Mouse (Mus musculus): ENCODE data around the gene Mlf2. TPM values are rescaled to one million over a fixed set of nuclear protein-coding genes. Genes with fewer than 3 reads are reported as not detected.

Gene Mlf2
- polyA plus RNA-seq, 1 experiment from 2014 or later = 396 TPM

DNA sequence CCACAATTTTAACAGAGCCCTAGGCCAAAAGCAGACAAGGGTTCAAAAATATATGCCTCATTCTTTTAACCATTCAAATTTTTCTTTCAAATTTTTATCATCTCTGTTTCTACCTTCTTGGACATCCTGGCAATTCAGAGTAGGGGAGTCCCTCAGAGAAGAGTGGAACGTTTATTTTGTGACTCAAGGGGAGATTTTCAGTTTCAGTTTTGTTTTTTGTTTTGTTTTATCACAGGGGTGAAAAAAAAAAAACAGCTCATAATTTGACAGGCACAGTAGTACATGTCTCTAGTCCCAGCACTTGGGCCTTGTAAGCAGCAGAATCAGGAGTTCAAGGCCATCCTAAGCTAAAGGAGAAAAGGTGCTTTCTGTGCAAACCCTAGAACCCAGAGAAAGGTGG is 23.4 kb upstream of the Mlf2 start:
- ATAC-seq (ENCODE audit: low FRiP score, low TSS enrichment) = no peak

DNA sequence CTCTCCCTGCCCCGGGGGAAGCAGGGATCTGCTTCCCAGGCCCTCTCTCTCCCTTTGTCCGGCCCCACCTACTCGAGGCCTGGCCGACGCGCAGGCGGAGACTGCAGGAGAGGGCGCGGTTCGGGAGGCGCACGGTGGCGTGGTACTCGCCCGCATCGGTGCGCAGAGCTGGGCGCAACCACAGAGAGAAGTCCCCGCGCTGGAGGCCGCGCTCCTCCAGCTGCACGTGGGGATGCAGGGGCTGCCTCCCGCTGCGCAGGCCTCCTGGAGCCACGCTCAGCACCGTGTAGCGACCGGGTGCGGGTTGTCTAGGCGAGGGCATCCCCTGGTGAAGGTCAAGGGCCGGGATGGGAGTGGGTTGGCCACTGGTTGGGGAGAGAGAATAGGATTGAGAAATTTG is 21.2 kb upstream of the Mlf2 start:
- H3K9ac ChIP-seq (ENCODE audit: low read depth, low read length) = peak overlapping the region; percentile 38
- H3K4me1 ChIP-seq (ENCODE audit: control insufficient read depth, insufficient read depth, low read length) = peaks cover 24% of the 10 kb centered on the region; the same call in 1 of the 2 replicates
- H3K4me2 ChIP-seq (replicated peaks; ENCODE audit: low read depth, low read length) = peak overlapping the region; percentile 44
- peak overlapping the region; percentile 19; the same call in 1 of the 2 replicates for H3K4me3 ChIP-seq (ENCODE audit: low read length)
- H3K27ac ChIP-seq (ENCODE audit: low read depth, low read length) = no peak overlapping the region
- WGBS = 4% methylated on average over 25 of the region's 32 CpGs
- peak; percentile 28; the same call in 1 of the 2 replicates for ATAC-seq (ENCODE audit: low FRiP score, low TSS enrichment)
- no peaks in the 10 kb centered on the region for H3K9me3 ChIP-seq (ENCODE audit: control insufficient read depth, low read length)
- 0 out of 2 replicates have a peak, but pooled peaks cover 3% of the 10 kb centered on the region for H3K27me3 ChIP-seq (ENCODE audit: control insufficient read depth, insufficient read depth, low read length)
- H3K36me3 ChIP-seq (ENCODE audit: control insufficient read depth, insufficient read depth, low read length) = peaks cover 22% of the 10 kb centered on the region

More for the DNA sequence above, 23.4 kb upstream of the Mlf2 start:
- Histone ChIP-seq H3K4me3 (ENCODE audit: low read length) (no peak overlapping the region), H3K9me3 (ENCODE audit: control insufficient read depth, low read length) (no peaks in the 10 kb centered on the region), H3K27ac (ENCODE audit: low read depth, low read length) (no peak overlapping the region), H3K27me3 (ENCODE audit: control insufficient read depth, insufficient read depth, low read length) (0 out of 2 replicates have a peak, but pooled peaks cover 3% of the 10 kb centered on the region), H3K4me2 (replicated peaks; ENCODE audit: low read depth, low read length) (no peak overlapping the region), H3K36me3 (ENCODE audit: control insufficient read depth, insufficient read depth, low read length) (no peaks in the 10 kb centered on the region; the same call in 1 of the 2 replicates), H3K9ac (ENCODE audit: low read depth, low read length) (no peak overlapping the region), H3K4me1 (ENCODE audit: control insufficient read depth, insufficient read depth, low read length) (peaks cover 24% of the 10 kb centered on the region)
- 95% methylated on average over 1 of the region's 1 CpGs for WGBS

DNA sequence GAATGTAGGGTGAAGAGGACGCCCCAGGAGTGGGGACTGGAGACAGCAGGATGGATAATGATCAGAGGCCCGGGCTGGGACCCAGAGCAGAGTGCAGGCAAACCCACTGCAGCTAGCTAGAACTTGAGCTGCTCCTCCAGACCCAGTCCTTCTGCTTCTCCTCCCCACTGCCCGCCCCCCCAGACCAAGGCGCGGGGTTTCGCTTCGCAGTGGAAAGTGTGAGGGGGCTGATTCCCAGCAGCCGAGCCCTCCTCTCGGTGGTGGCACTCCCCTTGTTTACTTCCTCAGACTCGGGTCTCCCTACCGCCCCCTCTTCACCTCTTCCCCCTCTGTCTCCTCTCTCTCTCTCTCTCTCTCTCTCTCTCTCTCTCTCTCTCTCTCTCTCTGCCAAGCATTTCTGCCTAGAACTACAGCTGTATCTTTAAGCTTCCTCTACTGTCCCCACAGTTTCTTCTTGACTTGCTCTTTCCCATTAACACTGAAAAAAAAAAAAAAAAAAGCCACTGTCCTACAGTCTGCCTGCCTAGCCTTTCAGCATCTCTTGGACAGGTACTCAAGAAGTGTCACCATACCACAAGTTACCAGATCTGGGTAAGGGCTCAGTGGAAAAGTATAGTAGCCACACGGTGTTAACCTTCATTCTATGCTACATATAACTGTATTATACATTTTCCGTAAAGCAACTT is 19.5 kb upstream of the Mlf2 start, which contains the start of gene Lag3:
Gene Lag3 (minus strand): TSS at position 173 of the 686 bp plus-strand sequence.
- WGBS = 20% methylated on average over 11 of the region's 13 CpGs
- Histone ChIP-seq H3K9me3 (ENCODE audit: control insufficient read depth, low read length) (no peaks in the 10 kb centered on the region), H3K4me3 (ENCODE audit: low read length) (no peak within 1 kb of the TSS), H3K27ac (ENCODE audit: low read depth, low read length) (no peak within 1 kb of the TSS), H3K36me3 (ENCODE audit: control insufficient read depth, insufficient read depth, low read length) (peaks cover 22% of the 10 kb centered on the region), H3K4me1 (ENCODE audit: control insufficient read depth, insufficient read depth, low read length) (peaks cover 32% of the 10 kb centered on the region), H3K4me2 (replicated peaks; ENCODE audit: low read depth, low read length) (no peak within 1 kb of the TSS; the same call in 1 of the 2 replicates), H3K9ac (ENCODE audit: low read depth, low read length) (no peak within 1 kb of the TSS), H3K27me3 (ENCODE audit: control insufficient read depth, insufficient read depth, low read length) (0 out of 2 replicates have a peak, but pooled peaks cover 3% of the 10 kb centered on the region)
- no peak for ATAC-seq (ENCODE audit: low FRiP score, low TSS enrichment)

DNA sequence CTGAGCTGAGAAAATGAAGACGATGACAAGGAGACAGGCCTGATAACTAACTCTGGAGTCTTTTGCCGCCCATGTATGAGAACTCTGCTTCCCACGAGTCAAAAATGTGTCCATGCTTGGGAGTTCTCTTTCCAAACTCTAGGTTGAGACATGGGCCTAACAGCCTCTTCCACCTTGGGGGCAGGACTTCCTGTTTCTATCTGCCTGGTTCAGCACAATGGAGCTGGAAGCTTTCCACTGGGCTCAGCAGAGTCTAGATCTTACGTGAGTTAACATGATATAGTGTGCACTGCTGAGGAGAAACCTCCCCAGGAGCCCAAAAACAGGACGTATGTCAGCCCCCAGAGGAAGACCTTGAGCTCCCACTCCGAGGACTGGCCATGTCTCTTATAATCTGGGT is 18.0 kb upstream of the Mlf2 start:
- Histone ChIP-seq H3K4me1 (ENCODE audit: control insufficient read depth, insufficient read depth, low read length) (peaks cover 34% of the 10 kb centered on the region), H3K36me3 (ENCODE audit: control insufficient read depth, insufficient read depth, low read length) (peaks cover 22% of the 10 kb centered on the region), H3K4me3 (ENCODE audit: low read length) (no peak overlapping the region), H3K4me2 (replicated peaks; ENCODE audit: low read depth, low read length) (no peak overlapping the region), H3K27ac (ENCODE audit: low read depth, low read length) (no peak overlapping the region), H3K9ac (ENCODE audit: low read depth, low read length) (no peak overlapping the region), H3K27me3 (ENCODE audit: control insufficient read depth, insufficient read depth, low read length) (0 out of 2 replicates have a peak, but pooled peaks cover 3% of the 10 kb centered on the region), H3K9me3 (ENCODE audit: control insufficient read depth, low read length) (no peaks in the 10 kb centered on the region)
- WGBS = 60% methylated on average over 6 of the region's 6 CpGs
- no peak for ATAC-seq (ENCODE audit: low FRiP score, low TSS enrichment)

DNA sequence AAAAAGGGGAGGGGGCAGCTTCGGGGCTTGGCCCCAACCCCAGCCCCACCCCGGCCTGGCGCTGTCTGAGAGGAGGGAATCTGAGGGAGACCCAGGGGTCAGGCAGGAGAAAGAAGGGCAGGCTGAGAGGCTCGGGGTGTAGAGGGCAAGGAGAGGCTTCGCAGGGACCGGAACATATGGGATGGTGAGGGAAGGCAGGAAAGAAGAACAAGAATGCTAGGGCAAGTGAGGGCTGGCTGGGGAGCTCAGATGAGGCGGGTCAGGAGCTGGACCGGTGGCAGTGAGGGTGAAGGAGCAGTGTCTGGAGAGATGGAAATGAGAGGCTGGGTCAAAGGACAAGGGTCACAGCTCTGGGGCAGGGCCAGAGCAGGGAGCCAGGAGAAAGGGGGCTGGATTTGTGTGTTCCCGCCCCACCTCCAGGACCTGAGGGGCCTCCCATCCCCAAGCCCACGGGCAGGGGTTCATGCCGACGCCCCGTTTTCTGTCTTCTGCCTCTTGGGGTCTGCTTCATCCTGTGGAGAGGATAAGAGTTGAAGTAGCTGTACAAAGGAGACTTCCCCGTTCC is 17.4 kb upstream of the Mlf2 start:
- 73% methylated on average over 14 of the region's 14 CpGs for WGBS
- Histone ChIP-seq H3K36me3 (ENCODE audit: control insufficient read depth, insufficient read depth, low read length) (peaks cover 22% of the 10 kb centered on the region), H3K9me3 (ENCODE audit: control insufficient read depth, low read length) (no peaks in the 10 kb centered on the region), H3K9ac (ENCODE audit: low read depth, low read length) (no peak overlapping the region), H3K4me3 (ENCODE audit: low read length) (no peak overlapping the region), H3K27me3 (ENCODE audit: control insufficient read depth, insufficient read depth, low read length) (0 out of 2 replicates have a peak, but pooled peaks cover 3% of the 10 kb centered on the region), H3K4me2 (replicated peaks; ENCODE audit: low read depth, low read length) (no peak overlapping the region), H3K4me1 (ENCODE audit: control insufficient read depth, insufficient read depth, low read length) (peaks cover 40% of the 10 kb centered on the region), H3K27ac (ENCODE audit: low read depth, low read length) (no peak overlapping the region)
- no peak for ATAC-seq (ENCODE audit: low FRiP score, low TSS enrichment)

DNA sequence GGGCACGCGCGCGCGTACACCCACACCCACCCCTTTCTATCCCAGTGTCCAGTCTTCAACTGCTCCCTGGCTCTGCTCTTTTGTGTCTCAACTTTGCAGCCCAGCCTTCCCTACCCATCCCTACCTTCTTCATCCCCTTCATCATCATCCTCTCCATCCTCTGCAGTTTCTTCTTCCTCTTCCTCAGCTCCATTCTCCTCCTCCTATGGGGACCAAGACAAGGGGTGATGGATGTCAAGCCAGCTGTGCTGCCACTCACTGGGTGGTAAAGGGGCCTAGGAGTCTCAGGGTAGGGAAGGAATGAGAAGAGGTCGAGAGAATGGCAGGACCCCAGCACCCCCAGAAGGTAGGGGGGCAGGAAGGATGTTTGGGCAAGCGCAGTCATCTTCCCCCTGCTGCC is 16.7 kb upstream of the Mlf2 start:
- Histone ChIP-seq H3K9me3 (ENCODE audit: control insufficient read depth, low read length) (no peaks in the 10 kb centered on the region), H3K27me3 (ENCODE audit: control insufficient read depth, insufficient read depth, low read length) (0 out of 2 replicates have a peak, but pooled peaks cover 3% of the 10 kb centered on the region), H3K4me1 (ENCODE audit: control insufficient read depth, insufficient read depth, low read length) (peaks cover 44% of the 10 kb centered on the region), H3K36me3 (ENCODE audit: control insufficient read depth, insufficient read depth, low read length) (peaks cover 22% of the 10 kb centered on the region), H3K27ac (ENCODE audit: low read depth, low read length) (no peak overlapping the region), H3K4me3 (ENCODE audit: low read length) (no peak overlapping the region), H3K4me2 (replicated peaks; ENCODE audit: low read depth, low read length) (no peak overlapping the region), H3K9ac (ENCODE audit: low read depth, low read length) (no peak overlapping the region)
- no peak for ATAC-seq (ENCODE audit: low FRiP score, low TSS enrichment)
- 83% methylated on average over 7 of the region's 7 CpGs for WGBS

DNA sequence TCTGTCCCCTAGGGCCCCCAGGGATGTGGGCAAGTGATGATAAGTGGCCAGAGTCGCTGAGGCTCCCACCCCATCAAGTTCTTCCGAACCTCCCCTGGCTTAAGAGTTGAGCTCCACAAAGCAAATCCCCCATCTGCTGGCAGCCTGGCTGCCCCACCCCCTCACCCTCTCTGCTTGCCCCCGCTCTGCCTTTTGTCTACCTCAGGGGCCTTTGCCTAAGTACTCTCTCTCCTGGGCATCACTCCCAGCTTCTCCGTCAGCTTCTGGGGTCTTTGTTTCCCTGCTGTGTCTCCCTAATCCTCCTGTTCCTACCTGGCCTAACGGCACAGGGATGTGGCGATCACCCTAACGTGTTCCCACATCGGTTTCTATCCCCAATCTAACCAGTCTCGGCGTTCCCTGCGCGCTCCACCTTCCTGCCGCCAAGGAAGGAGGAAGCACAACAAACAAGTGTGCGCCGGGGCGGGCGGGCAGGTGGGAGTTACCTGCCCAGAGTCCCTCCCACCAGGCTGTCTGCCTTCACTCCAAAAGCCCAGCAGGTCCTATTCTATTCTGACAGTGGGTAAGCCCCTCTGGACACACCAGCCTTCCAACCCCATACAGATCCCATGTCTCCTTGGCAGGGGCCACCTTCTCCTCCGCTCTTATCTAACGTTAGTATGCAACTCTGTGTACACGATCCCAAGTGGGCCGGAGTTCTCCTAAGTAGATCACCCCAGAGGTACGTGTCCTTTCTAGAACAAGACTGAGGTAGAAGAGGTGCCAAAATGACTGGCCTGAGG is 15.8 kb upstream of the Mlf2 start:
- peak overlapping the region; percentile 100 for H3K9ac ChIP-seq (ENCODE audit: low read depth, low read length)
- H3K9me3 ChIP-seq (ENCODE audit: control insufficient read depth, low read length) = no peaks in the 10 kb centered on the region
- H3K4me3 ChIP-seq (ENCODE audit: low read length) = peak overlapping the region; percentile 78
- 22% methylated on average over 22 of the region's 22 CpGs for WGBS
- peak overlapping the region; percentile 98 for H3K4me2 ChIP-seq (replicated peaks; ENCODE audit: low read depth, low read length)
- H3K27ac ChIP-seq (ENCODE audit: low read depth, low read length) = no peak overlapping the region
- H3K27me3 ChIP-seq (ENCODE audit: control insufficient read depth, insufficient read depth, low read length) = no peaks in the 10 kb centered on the region
- no peak for ATAC-seq (ENCODE audit: low FRiP score, low TSS enrichment)
- H3K4me1 ChIP-seq (ENCODE audit: control insufficient read depth, insufficient read depth, low read length) = peaks cover 39% of the 10 kb centered on the region
- peaks cover 22% of the 10 kb centered on the region for H3K36me3 ChIP-seq (ENCODE audit: control insufficient read depth, insufficient read depth, low read length)

DNA sequence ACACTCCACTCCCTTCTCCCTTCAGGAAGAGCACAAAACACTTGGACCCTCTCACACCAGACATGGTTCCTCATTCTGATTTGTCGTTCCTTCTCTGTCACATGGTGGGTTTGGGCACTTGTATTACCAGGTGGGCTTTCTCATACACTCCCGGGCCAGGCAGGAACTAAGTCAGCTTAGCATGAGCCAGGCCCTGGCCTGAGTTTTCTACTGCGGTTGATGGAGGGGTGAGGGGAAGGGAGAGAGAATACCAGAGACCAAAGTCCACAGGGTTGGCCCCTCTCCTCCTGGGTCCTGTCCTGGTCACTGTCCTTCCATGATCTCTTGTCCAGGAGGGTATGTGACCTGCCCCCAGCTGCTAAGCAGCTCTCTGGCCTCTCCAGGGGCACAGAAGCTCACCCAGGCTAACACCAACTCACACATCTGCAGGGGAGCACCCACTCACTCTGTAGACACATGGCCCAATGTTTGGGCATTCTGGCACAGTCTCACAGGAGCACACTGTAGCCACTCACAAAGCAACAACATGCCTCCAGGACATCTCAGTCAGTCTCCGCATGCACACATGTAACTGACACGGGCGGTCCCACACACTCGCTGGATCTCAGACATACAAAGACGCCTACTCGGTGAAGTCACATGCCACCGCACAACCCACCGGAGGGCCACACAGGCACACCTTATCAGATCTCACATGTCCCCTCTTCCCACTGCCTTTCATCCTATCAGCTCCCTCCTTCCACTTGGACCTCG is 15.1 kb upstream of the Mlf2 start:
- H3K36me3 ChIP-seq (ENCODE audit: control insufficient read depth, insufficient read depth, low read length) = peaks cover 22% of the 10 kb centered on the region
- H3K9me3 ChIP-seq (ENCODE audit: control insufficient read depth, low read length) = no peaks in the 10 kb centered on the region
- H3K4me3 ChIP-seq (ENCODE audit: low read length) = peak overlapping the region; percentile 78
- H3K4me2 ChIP-seq (replicated peaks; ENCODE audit: low read depth, low read length) = peak overlapping the region; percentile 98
- H3K9ac ChIP-seq (ENCODE audit: low read depth, low read length) = peak overlapping the region; percentile 100
- no peak for ATAC-seq (ENCODE audit: low FRiP score, low TSS enrichment)
- H3K27ac ChIP-seq (ENCODE audit: low read depth, low read length) = peak overlapping the region; percentile 98; the same call in 1 of the 2 replicates
- no peaks in the 10 kb centered on the region for H3K27me3 ChIP-seq (ENCODE audit: control insufficient read depth, insufficient read depth, low read length)
- peaks cover 46% of the 10 kb centered on the region for H3K4me1 ChIP-seq (ENCODE audit: control insufficient read depth, insufficient read depth, low read length)
- WGBS = 4% methylated on average over 12 of the region's 12 CpGs

All from kidney, embryonic 14.5 days (tissue).